Mouse (Mus musculus): ENCODE measurements around the gene Gm17374.
A peak's percentile ranks its signal among the peaks of the same experiment; 100 is the strongest.
"Not testable (repeated sequence)": the region's sequence is repeated elsewhere in the genome, so short reads cannot be mapped to it uniquely, and the experiment has no call there.

Gm17374 gene

GRCm38 (mm10) chr2:140151743-140152142 is at the start of gene Gm17374:
Gm17374 (plus strand) TSS chr2:140152043.
- DNase-seq: not testable (repeated sequence)

DNA sequence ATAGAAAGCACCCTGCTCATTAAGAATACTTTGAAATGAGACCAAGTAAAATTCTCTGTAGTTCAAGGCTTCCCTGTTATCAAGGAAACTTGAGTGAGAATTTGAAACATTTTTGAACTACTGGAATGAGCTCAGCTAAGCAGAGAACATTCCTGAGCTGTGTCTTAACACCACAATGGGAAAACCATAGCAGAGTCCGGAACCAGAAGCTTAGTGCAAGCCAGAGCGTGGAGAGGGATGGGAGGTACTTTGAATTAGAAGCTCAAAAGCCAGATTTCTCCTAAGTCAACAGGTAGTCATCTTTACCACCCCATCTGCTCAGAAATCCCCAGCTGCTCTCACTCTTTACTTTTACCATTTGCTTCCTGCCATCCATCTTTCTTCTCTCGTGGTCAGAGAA is 46.9 kb upstream of the Gm17374 start:
- DNase-seq: no peak

DNA sequence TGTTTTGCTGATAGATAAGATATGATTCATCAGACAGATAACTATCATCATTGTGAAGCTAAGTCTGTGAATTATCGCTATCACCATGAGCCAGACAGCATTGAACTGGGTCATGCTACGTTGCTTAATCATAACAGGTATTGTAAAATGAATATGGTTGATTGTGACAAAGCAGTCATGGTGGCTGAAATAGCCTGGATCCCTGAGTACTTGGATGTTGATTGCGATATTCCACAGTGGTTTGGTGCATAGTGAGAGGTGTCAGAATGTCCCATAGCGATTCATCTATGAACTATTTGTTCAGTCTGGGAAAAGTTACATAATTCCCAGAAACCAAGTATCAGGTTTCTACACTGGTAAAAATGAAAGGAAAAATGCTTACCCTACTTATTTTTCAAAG is 44.2 kb upstream of the Gm17374 start:
- no peak for DNase-seq

DNA sequence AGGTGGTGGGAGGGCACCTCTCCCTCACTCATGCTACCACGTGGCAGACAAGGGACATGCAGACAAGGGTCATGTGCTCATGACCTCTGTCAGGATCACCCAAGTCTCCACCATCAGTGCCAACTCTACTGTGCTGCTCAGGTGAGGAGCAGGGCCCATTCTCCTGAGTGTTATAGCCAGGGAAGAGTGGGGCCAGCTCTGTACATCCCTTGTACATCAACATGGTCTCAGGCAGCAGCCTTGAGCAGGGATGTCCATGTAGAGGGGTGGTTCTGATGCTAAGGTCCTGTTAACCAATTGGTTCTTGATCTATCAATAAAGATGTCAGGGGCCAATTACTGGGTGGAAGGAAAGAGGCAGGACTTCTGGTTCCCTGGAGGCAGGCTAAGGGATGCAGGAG is 42.9 kb upstream of the Gm17374 start:
- no peak for DNase-seq

- DNase-seq: no peak
Observed at GRCm38 (mm10) chr2:140113851-140114250, 38.0 kb upstream of the Gm17374 start.

- no peak for DNase-seq
Observed at GRCm38 (mm10) chr2:140125516-140125915, 26.3 kb upstream of the Gm17374 start.

DNA sequence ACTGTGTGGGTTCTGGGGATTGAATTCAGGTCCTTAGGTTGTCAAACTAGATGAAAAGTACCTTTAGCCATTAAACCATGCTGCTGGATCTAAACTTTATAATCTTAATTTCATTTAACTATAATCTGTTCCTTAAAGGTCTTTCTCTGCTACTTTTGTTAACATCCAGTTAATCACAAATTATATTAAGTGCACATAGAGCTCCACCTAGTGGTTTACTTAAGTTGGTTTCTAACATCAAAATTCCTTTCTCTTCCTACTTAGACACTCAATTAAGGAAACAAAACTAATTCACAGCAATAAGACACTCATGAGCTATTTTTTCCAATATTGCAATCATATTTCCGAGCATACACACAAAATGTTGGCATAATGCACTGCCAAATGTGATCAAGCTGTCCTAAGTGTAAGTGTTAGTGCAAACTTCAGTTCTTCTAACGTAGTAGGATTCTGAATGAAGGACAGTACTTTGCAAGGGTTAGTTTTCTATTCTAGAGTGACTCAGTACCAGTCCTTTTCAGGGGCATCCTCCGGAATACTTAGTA is 7.4 kb downstream of the Gm17374 start:
- no peak for DNase-seq

GRCm38 (mm10) chr2:140163351-140163854 is 11.6 kb downstream of the Gm17374 start:
- DNase-seq: no peak

GRCm38 (mm10) chr2:140169057-140169456 is 17.2 kb downstream of the Gm17374 start:
- no peak for DNase-seq

DNA sequence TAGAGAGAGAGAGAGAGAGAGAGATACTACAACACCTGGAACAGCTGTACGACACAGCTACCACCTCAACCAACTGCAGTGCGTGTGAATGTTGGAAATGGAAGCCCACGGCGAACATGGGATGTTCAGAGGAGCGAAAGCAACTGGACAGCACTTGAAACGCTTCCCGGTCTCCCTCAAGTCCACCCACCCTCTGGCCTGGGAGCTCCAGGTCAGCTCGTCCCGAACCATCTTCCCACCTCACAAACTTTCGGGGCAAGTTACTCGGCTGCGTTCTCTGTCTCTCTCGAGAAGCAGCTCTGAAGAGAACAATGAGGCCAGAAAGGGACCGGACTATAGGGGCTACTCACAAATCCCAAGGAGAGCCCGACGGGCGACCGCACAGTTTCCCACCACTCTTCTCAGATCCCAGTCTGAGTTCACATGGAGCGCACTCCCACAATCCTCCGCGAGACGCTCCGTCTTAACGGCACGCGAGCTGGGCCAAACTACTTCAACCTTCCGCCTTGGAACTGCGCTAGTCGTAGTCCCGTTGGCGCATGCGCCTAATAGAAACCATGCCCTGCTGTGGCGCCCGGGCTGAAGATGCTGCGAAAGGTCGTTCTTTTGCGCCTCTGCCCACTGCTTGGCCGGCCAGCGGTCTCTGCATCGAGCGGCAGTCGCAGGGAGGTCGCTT is 18.4 kb downstream of the Gm17374 start, which contains the start of the genes Esf1 and Ndufaf5:
Esf1 (minus strand) TSS at position 438 of the 676 bp plus-strand sequence.
Ndufaf5 (plus strand) TSS at position 523 of the 676 bp plus-strand sequence.
- peak; percentile 98 for DNase-seq

DNA sequence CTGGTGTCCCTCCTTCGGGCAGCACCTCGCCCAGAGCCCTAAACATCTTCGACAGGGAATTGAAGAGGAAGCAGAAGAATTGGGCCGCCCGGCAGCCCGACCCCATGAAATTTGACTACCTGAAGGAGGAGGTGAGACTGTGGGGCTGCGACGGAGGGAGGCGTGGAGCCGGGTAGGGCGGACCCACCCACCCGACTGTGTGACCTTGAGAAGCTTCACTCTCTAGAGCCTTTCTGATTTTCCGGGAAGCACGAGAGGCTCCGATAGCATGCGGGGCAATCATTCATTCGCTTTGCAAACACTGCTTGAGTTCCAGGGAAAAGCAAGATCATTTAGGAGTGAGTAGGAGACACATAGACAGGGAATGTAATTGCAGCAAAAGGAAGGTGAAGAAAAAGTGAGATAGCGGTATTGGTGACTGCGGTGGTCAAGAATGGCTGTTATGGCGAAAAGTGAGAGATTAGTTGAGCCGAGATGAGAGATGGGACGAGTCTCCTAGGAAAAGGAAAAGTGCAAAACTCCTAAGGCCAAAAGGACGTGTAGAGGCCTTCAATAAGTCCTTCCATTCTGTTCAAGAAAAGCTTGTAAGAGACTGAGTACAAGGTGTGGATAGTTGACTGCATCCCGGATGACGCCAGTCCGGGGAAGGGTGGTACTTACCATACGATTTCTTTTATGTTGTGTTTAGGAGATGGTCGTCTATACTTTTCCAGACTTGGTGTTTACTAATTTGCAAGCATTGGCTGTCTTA is 19.1 kb downstream of the Gm17374 start:
- no peak for DNase-seq

DNA sequence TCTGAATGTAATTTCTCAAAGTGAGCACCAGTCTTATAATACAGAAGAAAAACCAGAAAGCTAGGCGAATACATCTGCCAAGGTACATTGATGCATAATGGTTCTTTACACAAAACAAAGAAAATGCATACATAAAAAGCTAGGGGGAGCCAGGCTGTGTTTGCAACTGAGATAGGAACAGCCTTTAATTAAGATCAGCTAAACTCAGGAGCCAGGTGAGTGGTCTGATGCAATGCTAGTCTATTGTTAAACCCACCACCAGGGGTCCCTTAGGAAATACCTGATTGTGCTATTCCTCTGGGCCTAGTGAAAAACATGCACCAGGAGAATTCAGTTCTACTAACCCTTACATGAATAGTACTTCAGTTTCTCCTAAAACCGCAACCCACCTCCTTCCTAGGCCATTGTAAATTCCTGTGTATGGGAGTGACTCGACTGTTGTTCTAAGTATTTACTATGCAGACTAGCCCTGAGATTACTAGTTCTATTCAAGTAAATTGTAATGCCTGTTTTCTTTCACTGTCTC is 33.9 kb downstream of the Gm17374 start:
- DNase-seq: not testable (repeated sequence)

DNA sequence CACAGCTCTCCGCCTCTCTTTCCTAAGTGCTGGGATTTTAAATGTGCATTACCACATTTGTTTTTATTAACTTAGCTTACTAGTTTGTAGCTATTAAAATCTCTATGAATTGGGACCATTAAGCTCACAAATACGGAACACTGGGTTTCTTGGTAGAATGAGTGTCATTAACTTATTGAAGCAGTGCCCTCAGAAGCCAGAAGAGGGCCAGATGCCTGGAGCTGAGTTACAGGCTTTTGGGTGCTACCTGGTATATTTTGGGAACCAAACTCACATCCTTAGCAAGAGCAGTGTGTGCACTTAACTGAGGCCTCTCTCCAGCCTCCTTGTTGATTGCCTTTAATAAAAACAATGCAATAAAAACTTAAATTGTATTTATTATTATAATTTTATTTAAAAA is 48.9 kb downstream of the Gm17374 start:
- DNase-seq: no peak

GRCm38 (mm10) chr2:140202573-140202972 is 50.7 kb downstream of the Gm17374 start:
- no peak for DNase-seq
